Mouse (Mus musculus) lung, postnatal 0 days (tissue): ENCODE measurements at regions not wholly inside any gene's neighbourhood (a gene's known extent, or its start where the extent isn't known, plus 50 kb on each side); places are given as distances from the start of the nearest gene placed in this dataset.

Experiments used
- ATAC-seq: fragments of 200-750 bp; cut with Nextera tagmentation; 2 replicates; pipeline ENCODE4 v1.8.0; 2017; ENCODE audit warnings: moderate library complexity
- DNase-seq: peaks from one replicate; pipeline ENCODE4 v3.0.0-alpha.2; 2016; ENCODE audit warnings: low spot score
- H3K27ac ChIP-seq: fragments of 300-500 bp; sonication (generic); 2 replicates; pipeline ENCODE4 v1.5.1; 2014; ENCODE audit warnings: antibody characterized with exemption, mild to moderate bottlenecking, low read length, mixed read lengths
- H3K27me3 ChIP-seq: fragments of 300-500 bp; sonication (generic); replicated peaks from 2 replicates; pipeline ENCODE4 v1.6.1; 2014; ENCODE audit warnings: low read length, mixed read lengths; ENCODE audit not compliant: insufficient read depth
- H3K36me3 ChIP-seq: fragments of 300-500 bp; sonication (generic); 2 replicates; pipeline ENCODE4 v1.6.1; 2014; ENCODE audit warnings: low read length, mixed read lengths; ENCODE audit not compliant: insufficient read depth
- H3K4me1 ChIP-seq: fragments of 300-500 bp; sonication (generic); 2 replicates; pipeline ENCODE4 v1.6.1; 2014; ENCODE audit warnings: antibody characterized with exemption, low read depth, low read length, mixed read lengths; ENCODE audit not compliant: insufficient read depth
- H3K4me2 ChIP-seq: fragments of 300-500 bp; sonication (generic); replicated peaks from 2 replicates; pipeline ENCODE4 v1.6.1; 2014; ENCODE audit warnings: low read depth, mild to moderate bottlenecking, low read length, moderate library complexity, mixed read lengths
- H3K4me3 ChIP-seq: fragments of 300-500 bp; sonication (generic); 2 replicates; pipeline ENCODE4 v1.5.1; 2014; ENCODE audit warnings: low read depth, low read length
- H3K9ac ChIP-seq: fragments of 300-500 bp; sonication (generic); replicated peaks from 2 replicates; pipeline ENCODE4 v1.6.1; 2014; ENCODE audit warnings: low read depth, mild to moderate bottlenecking
- H3K9me3 ChIP-seq: fragments of 300-500 bp; sonication (generic); 2 replicates; pipeline ENCODE4 v1.6.1; 2016; ENCODE audit warnings: low read length, mixed read lengths
- CTCF ChIP-seq: IDR thresholded peaks from 2 replicates; pipeline ENCODE4 v1.5.1; 2016; ENCODE audit warnings: antibody characterized with exemption, mild to moderate bottlenecking
- EP300 ChIP-seq: IDR thresholded peaks from 2 replicates; pipeline ENCODE4 v1.6.1; 2016; ENCODE audit warnings: antibody characterized with exemption, mild to moderate bottlenecking, control low read depth
- WGBS: fragments of 180-500 bp; shearing (Covaris S2); extraction: QIAGEN DNeasy Blood & Tissue Kit; methylation state at CpG from one replicate; pipeline ENCODE4 v1.1.7; 2014; 5-methylcytosine and 5-hydroxymethylcytosine counted together

DNA sequence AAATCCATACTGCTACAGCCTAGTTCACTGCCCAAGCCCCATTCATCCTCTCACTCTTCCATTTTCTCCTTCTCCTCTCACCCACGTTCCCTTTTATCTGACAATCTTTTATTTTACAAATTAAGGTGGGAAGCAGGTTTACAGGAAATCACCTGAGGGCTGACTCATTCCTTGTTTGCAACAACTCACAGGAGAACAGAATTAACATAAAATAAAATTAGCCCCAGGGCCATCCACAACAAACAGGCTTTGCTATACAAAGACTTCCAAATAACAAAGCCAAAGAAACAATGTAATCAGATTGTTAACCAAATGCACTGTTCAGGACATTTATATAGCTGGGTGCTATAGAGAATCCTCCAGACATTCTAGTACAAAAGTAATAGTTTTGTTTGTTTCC lies 585.1 kb upstream of the Cdh12 start:
- Histone ChIP-seq H3K36me3 (no peaks in the 10 kb centered on the region), H3K27ac (no peak overlapping the region), H3K4me3 (no peak overlapping the region), H3K9ac (no peak overlapping the region), H3K27me3 (no peaks in the 10 kb centered on the region), H3K4me2 (no peak overlapping the region), H3K9me3 (no peaks in the 10 kb centered on the region), H3K4me1 (no peaks in the 10 kb centered on the region)
- TF ChIP-seq EP300 (no peak), CTCF (no peak)
- DNase-seq (no peak), ATAC-seq (no peak)
- 32% methylated on average over 1 of the region's 1 CpGs for WGBS

DNA sequence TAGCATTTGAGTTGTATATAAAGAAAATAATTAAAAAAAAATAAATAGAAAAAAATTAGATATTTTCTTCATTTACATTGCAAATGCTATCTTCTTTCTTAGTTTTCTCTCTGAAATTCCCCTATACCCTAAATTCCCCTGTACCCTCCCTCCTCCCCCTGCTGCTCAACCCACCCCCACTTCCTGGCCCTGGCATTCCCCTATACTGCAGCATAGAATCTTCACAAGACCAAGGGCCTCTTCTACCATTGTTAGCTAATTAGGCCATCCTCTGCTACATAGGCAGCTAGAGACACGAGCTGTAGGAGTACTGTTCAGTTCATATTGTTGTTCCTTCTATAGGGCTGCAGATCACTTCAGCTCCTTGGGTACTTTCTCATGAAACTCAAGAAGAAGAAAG lies 582.5 kb upstream of the Cdh12 start:
- Histone ChIP-seq H3K4me3 (no peak overlapping the region), H3K4me1 (no peaks in the 10 kb centered on the region), H3K27ac (no peak overlapping the region), H3K36me3 (no peaks in the 10 kb centered on the region), H3K9ac (no peak overlapping the region), H3K9me3 (no peaks in the 10 kb centered on the region), H3K27me3 (no peaks in the 10 kb centered on the region), H3K4me2 (no peak overlapping the region)
- TF ChIP-seq EP300 (no peak), CTCF (no peak)
- ATAC-seq (no peak), DNase-seq (no peak)
- 24% methylated on average over 1 of the region's 1 CpGs for WGBS

DNA sequence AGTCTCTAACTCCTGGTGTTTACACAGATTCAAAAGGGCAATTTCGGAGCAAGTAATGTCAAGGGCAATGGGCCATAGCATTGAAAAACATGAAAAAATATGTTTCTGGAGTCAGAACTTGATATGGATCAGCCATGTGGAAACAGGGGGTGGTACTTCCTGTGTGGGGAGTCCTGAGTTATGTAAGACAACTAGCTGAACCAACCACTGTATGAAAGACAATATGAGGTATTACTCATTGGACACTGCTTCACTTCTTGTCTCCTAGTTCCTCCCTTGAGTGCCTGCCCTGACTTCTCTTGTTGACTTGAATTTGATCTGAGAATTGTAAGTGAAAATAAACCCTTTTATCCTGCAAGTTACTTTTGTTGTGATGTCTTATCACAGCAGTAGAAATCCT lies 580.0 kb upstream of the Cdh12 start:
- H3K4me2 ChIP-seq = no peak overlapping the region
- no peak overlapping the region for H3K4me3 ChIP-seq
- no peak for DNase-seq
- ATAC-seq = no peak
- no peak overlapping the region for H3K27ac ChIP-seq
- WGBS = 62% methylated on average over 1 of the region's 1 CpGs
- no peaks in the 10 kb centered on the region for H3K36me3 ChIP-seq
- TF ChIP-seq EP300 (no peak), CTCF (no peak)
- H3K9me3 ChIP-seq = no peaks in the 10 kb centered on the region
- no peak overlapping the region for H3K9ac ChIP-seq
- no peaks in the 10 kb centered on the region for H3K27me3 ChIP-seq
- no peaks in the 10 kb centered on the region for H3K4me1 ChIP-seq

DNA sequence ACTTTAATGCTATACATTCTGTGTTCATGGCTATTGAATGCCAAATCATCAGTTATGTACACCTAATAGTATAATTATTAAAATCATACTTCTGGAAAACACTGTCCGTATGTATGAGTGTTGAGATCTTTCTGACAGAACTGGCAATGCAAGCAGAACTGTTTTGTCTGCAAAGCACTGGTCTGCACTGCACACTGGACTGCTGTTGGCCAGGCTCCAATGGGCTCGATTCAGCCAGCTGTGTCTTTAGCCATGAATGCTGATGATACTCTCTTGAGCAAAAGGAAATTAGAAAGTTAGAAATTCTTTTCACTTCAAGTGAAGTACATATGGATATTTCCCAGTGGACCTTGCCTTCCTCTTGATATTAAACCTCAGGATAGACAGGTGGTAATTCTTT lies 576.5 kb upstream of the Cdh12 start:
- Histone ChIP-seq H3K27me3 (no peaks in the 10 kb centered on the region), H3K9ac (no peak overlapping the region), H3K36me3 (no peaks in the 10 kb centered on the region), H3K4me3 (no peak overlapping the region), H3K4me1 (no peaks in the 10 kb centered on the region), H3K27ac (no peak overlapping the region), H3K9me3 (no peaks in the 10 kb centered on the region), H3K4me2 (no peak overlapping the region)
- WGBS = 65% methylated on average over 2 of the region's 2 CpGs
- DNase-seq (no peak), ATAC-seq (no peak)
- TF ChIP-seq CTCF (no peak), EP300 (no peak)
